Mouse (Mus musculus) right cerebral cortex, adult 18-20 months (tissue): ENCODE results near the gene Mis12.

ENCODE experiments used
- DNase-seq: peaks from one replicate; pipeline ENCODE4 v3.0.0; 2022; ENCODE audit warnings: mixed read lengths

Gene Mis12

DNA sequence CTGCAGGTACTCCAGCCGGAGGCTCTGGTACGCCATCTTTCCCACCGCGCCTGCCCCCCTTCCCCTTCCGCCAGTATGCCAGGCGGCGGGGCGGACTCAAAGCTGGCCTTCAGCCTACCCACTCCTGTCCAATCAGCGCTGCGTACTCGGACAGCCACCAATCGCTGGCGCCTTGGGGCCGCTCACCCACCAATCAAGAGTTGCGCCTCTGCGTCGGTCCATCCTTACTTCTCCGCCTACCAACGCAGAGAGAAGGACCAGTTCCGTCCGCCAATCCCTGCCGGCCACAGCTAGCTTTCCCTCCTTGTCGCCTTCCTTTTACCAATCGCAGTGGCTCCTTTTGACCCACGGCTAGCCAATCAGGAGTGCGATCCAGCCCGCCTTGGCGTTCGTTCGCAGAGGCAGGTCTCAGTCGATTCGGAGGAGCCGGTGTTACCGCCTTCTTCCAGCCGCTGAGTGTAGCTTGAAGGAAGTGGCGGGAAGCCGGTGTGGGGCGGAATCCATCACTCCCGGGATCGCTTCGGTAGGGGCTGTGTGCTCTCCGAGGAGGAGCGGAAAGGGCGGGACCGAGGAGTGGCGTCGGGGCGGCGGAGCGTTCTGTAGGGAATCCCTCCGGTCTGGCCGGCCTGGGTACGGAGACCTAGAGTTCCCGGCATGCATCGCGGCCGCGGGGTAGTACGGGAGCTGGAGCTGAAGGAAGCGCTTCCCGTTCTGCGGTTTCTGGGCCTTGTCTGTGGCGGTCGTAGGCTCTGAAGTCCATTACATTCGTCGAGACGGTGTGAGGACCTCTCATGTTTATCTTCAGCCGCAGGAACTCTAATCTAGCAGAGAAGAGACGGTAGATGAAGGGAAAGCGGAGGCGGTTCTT lies at the start of gene Mis12, which contains the start of gene Derl2:
Mis12 (plus strand) TSS at position 411 of the 868 bp plus-strand sequence.
Derl2 (minus strand) TSS at position 641 of the 868 bp plus-strand sequence.
- peak; percentile 99 for DNase-seq

DNA sequence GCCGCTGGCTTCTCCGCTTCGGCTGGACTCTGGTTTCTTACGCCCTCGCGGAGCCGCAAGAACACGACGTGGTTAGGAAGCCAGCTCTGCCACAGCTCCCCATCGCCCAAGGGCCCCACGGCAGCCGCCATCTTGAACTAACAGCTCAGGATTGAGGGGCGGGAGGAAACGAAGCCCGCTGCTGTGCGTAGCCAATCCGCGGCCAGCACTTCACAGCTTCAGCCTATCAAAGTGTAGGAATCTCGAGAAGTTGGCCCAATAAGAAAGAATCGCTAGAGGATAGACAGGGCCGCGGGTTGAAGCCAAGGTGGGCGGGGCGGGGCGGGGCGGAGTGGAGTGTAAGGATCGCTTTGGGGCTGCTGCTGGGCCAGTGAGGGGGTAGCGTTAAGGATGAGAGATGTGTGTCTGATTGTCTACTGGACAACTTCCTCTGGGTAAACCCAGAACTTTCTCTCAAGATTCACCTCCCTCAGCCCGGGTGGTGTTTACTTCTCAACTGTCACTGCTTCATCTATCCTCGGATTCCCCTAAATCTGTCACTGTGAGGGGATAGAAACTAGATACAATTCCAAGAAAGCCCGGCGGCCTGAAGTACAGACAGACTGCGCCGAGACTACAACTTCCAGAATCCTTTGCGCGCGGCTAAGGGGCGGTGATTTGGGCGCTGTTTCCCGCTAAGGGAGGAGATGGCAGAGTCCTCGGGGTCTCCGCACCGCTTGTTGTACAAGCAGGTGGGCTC lies 49.4 kb upstream of the Mis12 start, which contains the start of the genes Nup88 and Rpain:
Nup88 (minus strand) TSS at position 153 of the 739 bp plus-strand sequence.
Rpain (plus strand) TSS at position 393 of the 739 bp plus-strand sequence.
- DNase-seq = peak; percentile 96

- no peak for DNase-seq
Observed at GRCm38 (mm10) chr11:70970560-70971540, 48.6 kb upstream of the Mis12 start.

- no peak for DNase-seq
Observed at GRCm38 (mm10) chr11:70972586-70972985, 46.8 kb upstream of the Mis12 start.

GRCm38 (mm10) chr11:70973947-70974346 lies 45.5 kb upstream of the Mis12 start:
- no peak for DNase-seq

GRCm38 (mm10) chr11:70975193-70975592 lies 44.2 kb upstream of the Mis12 start:
- DNase-seq = no peak

GRCm38 (mm10) chr11:70977293-70977692 lies 42.1 kb upstream of the Mis12 start:
- DNase-seq = no peak

GRCm38 (mm10) chr11:70980232-70980631 lies 39.2 kb upstream of the Mis12 start:
- no peak for DNase-seq

DNA sequence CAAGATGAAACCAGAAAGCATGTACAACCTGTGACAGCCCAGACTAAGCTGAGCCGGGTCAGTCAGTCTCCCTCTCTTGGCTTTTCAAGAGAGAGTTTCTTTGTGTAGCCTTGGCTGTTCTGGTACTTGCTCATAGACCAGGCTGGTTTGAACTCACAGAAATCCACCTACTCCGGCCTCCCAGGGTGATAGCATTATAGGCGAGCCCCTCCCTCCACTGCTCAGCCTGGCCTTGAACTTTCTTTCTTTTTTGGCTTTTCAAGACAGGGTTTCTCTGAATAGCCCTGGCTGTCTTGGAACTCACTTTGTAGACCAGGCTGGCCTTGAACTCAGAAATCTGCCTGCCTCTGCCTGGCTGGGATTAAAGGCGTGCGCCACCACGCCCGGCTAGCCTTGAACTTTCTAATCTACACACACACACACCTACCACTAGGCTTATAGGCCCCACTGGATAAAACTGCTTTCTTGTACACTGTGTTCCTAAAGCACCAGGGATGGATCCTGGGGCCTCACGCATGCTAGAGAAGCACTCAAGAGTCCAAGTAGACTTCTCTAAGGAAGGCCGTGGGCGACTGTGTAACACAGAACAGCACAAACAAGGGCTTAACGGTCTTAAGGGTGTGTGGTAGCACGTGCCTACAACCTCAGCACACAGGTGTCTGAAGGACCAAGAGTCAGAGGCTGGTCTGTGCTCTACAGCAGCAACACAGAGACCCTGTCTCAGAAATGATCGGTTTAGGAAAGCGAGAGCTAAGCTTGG lies 38.5 kb upstream of the Mis12 start:
- DNase-seq = no peak

DNA sequence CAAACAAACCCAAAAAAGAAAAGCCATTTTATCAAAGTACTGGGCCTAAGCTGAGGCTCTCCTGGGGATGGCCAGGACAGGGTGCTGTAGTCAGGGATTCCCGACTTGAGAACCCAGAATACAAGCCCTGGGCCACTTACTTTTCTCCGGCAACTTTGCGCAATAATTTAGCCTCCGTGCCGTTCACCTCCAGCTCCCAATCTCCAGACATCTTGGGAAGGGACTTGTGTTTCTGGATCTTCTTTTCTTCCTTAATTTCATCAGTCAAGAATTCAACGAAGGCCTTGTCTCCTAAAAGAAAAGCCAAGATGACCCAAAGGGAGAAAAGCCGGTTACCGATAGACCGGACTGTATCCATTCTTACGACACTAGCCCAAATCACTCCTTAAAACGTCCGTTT lies 37.4 kb upstream of the Mis12 start:
- DNase-seq = no peak

DNA sequence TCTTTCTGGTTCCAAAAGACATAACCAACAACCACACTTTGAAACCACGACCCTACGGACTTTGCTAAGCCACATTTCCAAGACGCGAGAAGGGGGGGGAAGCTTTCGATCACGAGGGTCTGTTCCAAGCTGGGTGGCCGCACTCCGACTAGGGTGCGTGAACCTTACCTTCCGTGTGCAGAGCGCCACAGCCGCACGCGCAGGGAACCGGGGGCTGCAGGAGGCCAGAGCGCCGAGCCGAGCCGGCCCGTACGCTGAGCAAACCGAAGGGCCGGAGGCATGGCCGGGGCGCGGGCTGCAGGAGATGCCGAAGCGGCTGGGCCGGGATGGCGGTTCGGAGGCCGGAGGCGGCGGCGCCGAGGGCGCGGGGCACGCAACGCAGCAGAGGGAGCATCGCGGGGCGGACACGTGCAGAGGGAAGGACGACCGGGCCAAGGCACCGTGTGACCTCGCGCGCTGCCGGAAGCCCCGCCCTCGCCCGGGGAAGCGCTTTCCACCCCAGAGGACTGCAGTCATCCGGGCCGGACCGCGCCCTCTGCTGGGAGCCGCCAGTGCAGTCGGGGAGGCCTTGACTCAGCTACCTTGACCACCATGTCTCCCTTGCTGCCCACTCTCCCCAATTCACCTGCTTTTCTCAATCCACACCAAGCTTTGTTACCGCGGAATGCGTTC lies 36.7 kb upstream of the Mis12 start, which contains the start of gene C1qbp:
C1qbp (minus strand) TSS at position 470 of the 672 bp plus-strand sequence.
- peak; percentile 95 for DNase-seq

- peak; percentile 34 for DNase-seq
Observed at GRCm38 (mm10) chr11:71001167-71001566, 18.2 kb upstream of the Mis12 start.

DNA sequence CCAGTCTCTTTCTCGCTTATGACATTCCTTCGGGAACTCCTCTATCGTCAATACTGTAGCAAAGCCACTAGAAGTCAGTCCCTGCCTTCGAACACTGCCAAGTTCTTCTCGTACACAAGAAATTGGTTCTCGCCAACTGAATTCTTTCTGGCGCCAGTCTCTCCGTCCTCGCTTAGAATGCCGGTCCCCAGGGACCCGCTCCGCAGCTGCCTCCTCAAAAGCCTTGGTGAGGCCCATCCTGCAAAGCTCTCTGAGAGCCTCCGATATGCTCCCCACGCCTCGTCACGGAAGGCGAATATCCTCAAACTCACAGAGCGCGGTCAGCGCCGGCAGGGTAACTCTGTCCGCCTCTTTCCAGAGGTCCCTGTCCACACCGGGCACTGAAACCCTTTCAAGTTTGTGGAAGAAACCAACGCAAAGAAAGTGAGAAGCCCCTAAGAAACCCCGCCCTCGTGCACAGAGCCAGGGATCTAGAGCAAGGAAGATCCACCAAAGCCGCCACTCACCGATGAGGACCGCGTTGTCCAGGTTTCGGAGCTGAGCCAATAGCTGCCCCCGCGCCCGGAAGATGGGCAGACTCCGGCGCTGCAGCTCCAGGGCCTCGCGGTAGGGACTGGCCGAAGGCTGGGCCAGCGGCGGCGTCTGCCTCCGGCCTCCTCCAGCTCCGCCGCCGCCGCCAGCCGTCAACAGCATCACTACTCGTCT lies 15.6 kb upstream of the Mis12 start:
- no peak for DNase-seq

- peak; percentile 98 for DNase-seq
Observed at GRCm38 (mm10) chr11:71004316-71004773, 15.1 kb upstream of the Mis12 start, which contains the start of gene Dhx33. TSS of gene Dhx33 (minus strand) at chr11:71004437.

- no peak for DNase-seq
Observed at GRCm38 (mm10) chr11:71005046-71005445, 14.4 kb upstream of the Mis12 start.

DNA sequence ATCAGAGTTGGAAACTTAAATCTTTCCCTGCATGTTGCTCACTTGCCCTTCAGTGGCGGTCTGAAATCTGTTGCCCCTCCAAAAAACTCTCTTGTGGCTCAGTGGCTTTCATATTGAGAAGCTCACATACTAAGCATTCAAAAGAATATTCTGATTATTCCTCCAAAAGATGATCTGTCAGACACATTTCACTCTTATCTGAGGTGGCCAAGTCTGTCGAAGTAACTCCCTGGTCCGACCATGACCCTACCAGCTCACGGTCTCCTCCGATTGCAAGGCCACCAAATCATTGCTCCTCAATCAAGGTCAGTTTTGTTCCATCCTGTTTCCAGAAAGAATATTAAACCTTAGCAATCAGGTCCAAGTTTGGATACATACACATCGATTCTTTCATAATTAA lies 12.4 kb upstream of the Mis12 start:
- DNase-seq = no peak

GRCm38 (mm10) chr11:71007831-71008230 lies 11.6 kb upstream of the Mis12 start:
- DNase-seq = no peak

DNA sequence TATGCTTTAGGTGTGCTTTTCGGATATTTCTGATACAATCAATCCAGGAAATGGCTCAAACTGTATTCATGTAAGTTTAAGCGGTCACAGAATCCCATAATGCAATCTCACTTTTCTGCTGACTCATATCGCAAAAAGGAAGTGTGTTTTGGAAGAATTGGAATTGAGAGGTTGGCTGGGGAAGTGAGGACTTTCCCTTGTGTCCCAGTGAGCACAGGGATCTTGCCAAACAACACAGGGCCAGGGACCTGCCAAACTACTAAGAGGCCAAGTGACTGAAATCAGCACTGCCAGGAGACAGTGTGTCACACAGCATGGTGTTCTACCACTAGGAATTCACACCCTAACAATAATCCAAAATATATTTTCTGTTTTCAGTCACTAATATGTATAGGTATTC lies 11.1 kb upstream of the Mis12 start:
- DNase-seq = no peak

GRCm38 (mm10) chr11:71012743-71013142 lies 6.7 kb upstream of the Mis12 start:
- no peak for DNase-seq

DNA sequence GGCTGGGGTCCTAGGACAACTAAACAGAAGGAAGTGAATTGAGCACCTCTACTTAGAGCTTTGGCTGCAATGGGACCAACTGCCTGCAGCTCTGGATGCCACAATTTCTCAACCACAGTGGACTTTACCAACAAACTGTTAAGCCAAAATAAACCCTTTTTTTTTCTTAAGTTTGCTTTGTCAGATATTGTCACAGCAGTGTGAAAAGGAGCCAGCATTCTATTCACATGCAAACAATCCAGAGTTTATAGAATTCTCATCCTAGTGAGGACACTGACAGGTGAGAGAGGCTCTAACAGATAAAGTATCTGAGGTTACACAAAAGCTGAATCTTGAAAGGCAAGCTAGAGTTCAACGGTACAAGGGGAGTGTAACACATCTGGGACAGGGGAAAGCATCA lies 2.4 kb upstream of the Mis12 start:
- DNase-seq = no peak
